19 mouse cellular contexts compared by ENCODE assay signal in the genomic region with DNA sequence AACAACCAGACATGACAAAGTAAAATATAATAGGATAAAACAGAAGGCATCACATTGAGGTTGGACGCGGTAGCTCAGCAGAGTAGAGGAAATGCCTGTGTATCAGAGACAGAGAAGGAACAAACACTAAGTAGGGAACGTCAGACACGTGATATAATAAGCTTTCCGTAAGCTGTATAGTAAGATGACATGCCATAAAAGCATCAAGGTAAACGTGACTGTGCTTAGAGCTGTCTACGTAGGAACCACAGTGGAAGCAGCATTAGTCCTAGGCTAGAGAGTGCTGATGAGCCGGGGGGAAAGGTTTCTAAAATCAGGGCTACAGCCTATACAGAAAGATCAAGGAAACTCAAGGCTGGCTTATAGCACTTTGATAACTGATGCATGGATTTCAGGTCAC. TPM values are rescaled to one million over a fixed set of nuclear protein-coding genes. Genes with fewer than 3 reads are reported as not detected.
"Had no signal": no experiment of that assay in that cellular context is flagged by ENCODE, and none has a peak within 500 bp of the region (broad histone marks: within the 10 kb centered on the region; RNA-seq: fewer than 3 reads in every experiment).

No protein-coding gene starts in this region.

- ATAC-seq: lung, postnatal 0 days had no signal

- H3K4me1 ChIP-seq: kidney, embryonic 15.5 days; liver, embryonic 15.5 days; neural tube, embryonic 15.5 days had no signal

- H3K9me3 ChIP-seq: kidney, embryonic 15.5 days; limb, embryonic 10.5 days; liver, embryonic 15.5 days; megakaryocyte, embryonic 14.5 days; neural tube, embryonic 15.5 days had no signal

- H3K27me3 ChIP-seq: kidney, embryonic 15.5 days; liver, embryonic 15.5 days; neural tube, embryonic 15.5 days had no signal

- H3K9ac ChIP-seq: kidney, embryonic 15.5 days; liver, embryonic 15.5 days; neural tube, embryonic 15.5 days had no signal

- H3K27ac ChIP-seq: kidney, embryonic 15.5 days; left cerebral cortex, adult 2 months; limb, embryonic 10.5 days; liver, embryonic 15.5 days; neural tube, embryonic 15.5 days; stomach, postnatal 0 days had no signal

- DNase-seq: kidney, postnatal 14 days; lung, adult 2 months; lung, postnatal 4 days; right cerebral cortex, adult 18-20 months; thymus, postnatal 4 days had no signal

- H3K4me3 ChIP-seq: kidney, embryonic 15.5 days; left cerebral cortex, adult 2 months; limb, embryonic 10.5 days; liver, embryonic 15.5 days; myocyte; neural tube, embryonic 15.5 days had no signal

- H3K4me2 ChIP-seq: kidney, embryonic 15.5 days; liver, embryonic 11.5 days; liver, embryonic 15.5 days; neural tube, embryonic 15.5 days had no signal

- H3K36me3 ChIP-seq: kidney, embryonic 15.5 days; limb, embryonic 10.5 days; liver, embryonic 15.5 days; neural tube, embryonic 15.5 days had no signal

RNA-seq across cellular contexts. Expression of gene Txndc8, which starts 41.4 kb away (rescaled TPM):
- polyA plus RNA-seq: kidney, adult 2 months; kidney, embryonic 15.5 days; large intestine, adult 2 months; limb, embryonic 10.5 days; limb, embryonic 14.5 days; liver, embryonic 11.5 days; liver, embryonic 15.5 days; lung, adult 2 months; lung, postnatal 0 days; myocyte; neural tube, embryonic 11.5 days; neural tube, embryonic 15.5 days; stomach, postnatal 0 days had no signal
